Mouse (Mus musculus) right cerebral cortex, adult 2 months (tissue): ENCODE results near the gene Chil1.

Source experiments
- DNase-seq, 2 experiments: peaks; one replicate each; pipeline ENCODE4 v3.0.0; 2021 to 2022; ENCODE audit warnings: low spot score in 2 of 2

The Chil1 gene

GRCm38 (mm10) chr1:134201751-134202420 lies 19.9 kb downstream of the Chil1 start:
- peak in 1 of 2 experiments; percentile 48 for DNase-seq

- DNase-seq, result peak; percentile 62 to 64
Observed at GRCm38 (mm10) chr1:134204230-134204629, 22.3 kb downstream of the Chil1 start.

GRCm38 (mm10) chr1:134205296-134206018 lies 23.5 kb downstream of the Chil1 start:
- DNase-seq, result no peak

- no peak for DNase-seq
Observed at GRCm38 (mm10) chr1:134206085-134206484, 24.1 kb downstream of the Chil1 start.

- no peak for DNase-seq
Observed at GRCm38 (mm10) chr1:134210179-134210755, 28.3 kb downstream of the Chil1 start.

GRCm38 (mm10) chr1:134211043-134211442 lies 29.1 kb downstream of the Chil1 start:
- DNase-seq, result no peak

GRCm38 (mm10) chr1:134211631-134212030 lies 29.7 kb downstream of the Chil1 start:
- DNase-seq, result no peak

- no peak for DNase-seq
Observed at GRCm38 (mm10) chr1:134212351-134212750, 30.4 kb downstream of the Chil1 start.

GRCm38 (mm10) chr1:134213405-134213804 lies 31.4 kb downstream of the Chil1 start:
- DNase-seq, result no peak

GRCm38 (mm10) chr1:134215059-134215458 lies 33.1 kb downstream of the Chil1 start:
- no peak for DNase-seq

GRCm38 (mm10) chr1:134215751-134216628 lies 34.0 kb downstream of the Chil1 start:
- DNase-seq, result no peak

- no peak for DNase-seq
Observed at GRCm38 (mm10) chr1:134216629-134216971, 34.6 kb downstream of the Chil1 start.

- DNase-seq, result no peak
Observed at GRCm38 (mm10) chr1:134217028-134217481, 35.1 kb downstream of the Chil1 start.

- no peak for DNase-seq
Observed at GRCm38 (mm10) chr1:134217942-134218341, 36.0 kb downstream of the Chil1 start.

GRCm38 (mm10) chr1:134219608-134220007 lies 37.6 kb downstream of the Chil1 start:
- no peak for DNase-seq

- DNase-seq, result no peak
Observed at GRCm38 (mm10) chr1:134221172-134221571, 39.2 kb downstream of the Chil1 start.

GRCm38 (mm10) chr1:134222122-134223055 lies 40.4 kb downstream of the Chil1 start:
- DNase-seq, result no peak

GRCm38 (mm10) chr1:134224649-134225227 lies 42.8 kb downstream of the Chil1 start:
- DNase-seq, result no peak

- no peak for DNase-seq
Observed at GRCm38 (mm10) chr1:134225375-134225774, 43.4 kb downstream of the Chil1 start.

- DNase-seq, result no peak
Observed at GRCm38 (mm10) chr1:134226739-134227138, 44.8 kb downstream of the Chil1 start.
